Mouse (Mus musculus): Measurements from ENCODE around the gene Xylb.

GRCm38 (mm10) chr9:119330186-119330963, 26.8 kb upstream of the Xylb start:
- TF ChIP-seq CTCF (IDR thresholded peaks at IDR 0.05; ENCODE audit: extremely low read depth, insufficient read depth, low read length): no peak
- TF ChIP-seq POLR2A (IDR thresholded peaks at IDR 0.05; ENCODE audit: extremely low read depth, insufficient read depth, low read length): no peak
